Mouse (Mus musculus) kidney, postnatal 25 days (tissue): ENCODE data around the gene Dynlt1b.
A peak's percentile ranks its signal among the peaks of the same experiment; 100 is the strongest.
"Not testable (repeated sequence)": the region's sequence is repeated elsewhere in the genome, so short reads cannot be mapped to it uniquely, and the experiment has no call there.

ENCODE experiments used
- DNase-seq, 2 experiments: peaks; one replicate each; pipeline ENCODE4 v3.0.0; 2021; ENCODE audit warnings: mixed read lengths in 2 of 2

Dynlt1b gene

GRCm38 (mm10) chr17:6429945-6430344 is at the start of gene Dynlt1b:
Gene Dynlt1b (plus strand): TSS chr17:6430112.
- peak; percentile 100 for DNase-seq

GRCm38 (mm10) chr17:6380182-6380841 is 49.6 kb upstream of the Dynlt1b start:
- DNase-seq: not testable (repeated sequence)

GRCm38 (mm10) chr17:6381071-6381682 is 48.7 kb upstream of the Dynlt1b start:
- DNase-seq: not testable (repeated sequence)

- not testable (repeated sequence) for DNase-seq
Measured at GRCm38 (mm10) chr17:6386927-6387326, 43.0 kb upstream of the Dynlt1b start.

GRCm38 (mm10) chr17:6387380-6387911 is 42.5 kb upstream of the Dynlt1b start:
- DNase-seq: not testable (repeated sequence)

- not testable (repeated sequence) for DNase-seq
Measured at GRCm38 (mm10) chr17:6389463-6389862, 40.4 kb upstream of the Dynlt1b start.

- DNase-seq: not testable (repeated sequence)
Measured at GRCm38 (mm10) chr17:6390731-6391130, 39.2 kb upstream of the Dynlt1b start.

- not testable (repeated sequence) for DNase-seq
Measured at GRCm38 (mm10) chr17:6391736-6392135, 38.2 kb upstream of the Dynlt1b start.

GRCm38 (mm10) chr17:6392473-6393340 is 37.2 kb upstream of the Dynlt1b start:
- DNase-seq: not testable (repeated sequence)

GRCm38 (mm10) chr17:6398079-6398478 is 31.8 kb upstream of the Dynlt1b start:
- DNase-seq: not testable (repeated sequence)

- peak in 1 of 2 experiments; percentile 22 for DNase-seq
Measured at GRCm38 (mm10) chr17:6398816-6399215, 31.1 kb upstream of the Dynlt1b start.

- DNase-seq: peak in 1 of 2 experiments; percentile 37
Measured at GRCm38 (mm10) chr17:6399281-6400096, 30.4 kb upstream of the Dynlt1b start.

- DNase-seq: not testable (repeated sequence)
Measured at GRCm38 (mm10) chr17:6400097-6400489, 29.8 kb upstream of the Dynlt1b start.

- not testable (repeated sequence) for DNase-seq
Measured at GRCm38 (mm10) chr17:6404493-6404892, 25.4 kb upstream of the Dynlt1b start.

GRCm38 (mm10) chr17:6406972-6407371 is 22.9 kb upstream of the Dynlt1b start:
- DNase-seq: peak in 1 of 2 experiments; percentile 51

- not testable (repeated sequence) for DNase-seq
Measured at GRCm38 (mm10) chr17:6410713-6411213, 19.1 kb upstream of the Dynlt1b start.

GRCm38 (mm10) chr17:6417118-6417517 is 12.8 kb upstream of the Dynlt1b start:
- not testable (repeated sequence) for DNase-seq

GRCm38 (mm10) chr17:6420557-6420956 is 9.4 kb upstream of the Dynlt1b start:
- not testable (repeated sequence) for DNase-seq

GRCm38 (mm10) chr17:6421547-6422326 is 8.2 kb upstream of the Dynlt1b start:
- not testable (repeated sequence) for DNase-seq

- DNase-seq: not testable (repeated sequence)
Measured at GRCm38 (mm10) chr17:6422370-6422769, 7.5 kb upstream of the Dynlt1b start.

- not testable (repeated sequence) for DNase-seq
Measured at GRCm38 (mm10) chr17:6422805-6423204, 7.1 kb upstream of the Dynlt1b start.
